Comparison of ENCODE assay signal across 17 mouse cellular contexts in the genomic region with DNA sequence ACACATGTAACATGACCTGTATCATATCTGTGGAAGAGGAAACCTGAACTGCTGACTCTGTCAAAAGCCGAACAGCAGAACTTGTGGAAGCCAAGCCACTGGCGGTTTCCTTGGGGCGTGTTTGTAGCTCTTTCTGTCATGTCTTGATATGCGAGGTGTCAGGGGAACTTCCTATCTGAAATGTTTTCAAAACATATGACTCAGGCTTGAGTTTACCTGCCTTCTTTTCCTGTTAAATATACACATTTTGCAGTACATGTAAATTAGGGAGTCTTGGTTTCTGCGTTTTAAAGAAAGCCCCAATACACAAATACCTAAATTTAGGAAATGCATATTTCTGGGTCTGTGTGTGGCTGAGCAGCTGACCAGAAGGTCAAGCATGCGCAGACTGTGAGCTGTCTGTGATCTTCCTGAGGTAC. TPM values are rescaled to one million over a fixed set of nuclear protein-coding genes. Genes with fewer than 3 reads are reported as not detected.
A peak's percentile ranks its signal among the peaks of the same experiment; 100 is the strongest.
DNase-seq lines count a peak whose midpoint lies in the region; ATAC-seq and TF ChIP-seq lines count a peak whose summit lies in the region.
"Had no signal": no experiment of that assay in that cellular context is flagged by ENCODE, and none has a peak within 500 bp of the region (broad histone marks: within the 10 kb centered on the region; RNA-seq: fewer than 3 reads in every experiment).

No protein-coding gene starts in this region.

- no peaks in the 10 kb centered on the region for H3K27me3 ChIP-seq in intestine, postnatal 0 days (replicated peaks; ENCODE audit: control insufficient read depth, insufficient read depth, low read length)
- H3K27me3 ChIP-seq: heart, embryonic 12.5 days; limb, embryonic 15.5 days had no signal

- ATAC-seq in hematopoietic stem cell, adult 5-6 weeks (replicated peaks in 1 of 2; ENCODE audit: insufficient read depth in 1 of 2, low FRiP score in 2 of 2, low TSS enrichment in 1 of 2, low read depth in 1 of 2, poor library complexity in 2 of 2, severe bottlenecking in 2 of 2): peak; percentile 67 to 79
- peak; percentile 62; the same call in 1 of the 2 replicates for ATAC-seq in neutrophil, adult 5-6 weeks (ENCODE audit: extremely low read depth, insufficient number of reproducible peaks, low FRiP score, poor library complexity, severe bottlenecking)
- ATAC-seq in intestine, postnatal 0 days: no peak
- ATAC-seq: forebrain, embryonic 16.5 days had no signal

- no peak overlapping the region for H3K9ac ChIP-seq in intestine, postnatal 0 days (ENCODE audit: low read depth, low read length)
- H3K9ac ChIP-seq: heart, embryonic 12.5 days; limb, embryonic 15.5 days; lung, embryonic 14.5 days had no signal

- H3K4me1 ChIP-seq in intestine, postnatal 0 days (replicated peaks; ENCODE audit: control insufficient read depth, insufficient read depth, low read length): no peaks in the 10 kb centered on the region
- H3K4me1 ChIP-seq: heart, embryonic 12.5 days; limb, embryonic 15.5 days; midbrain, embryonic 10.5 days had no signal

- no peak overlapping the region for H3K27ac ChIP-seq in intestine, postnatal 0 days (ENCODE audit: low read depth, low read length)
- H3K27ac ChIP-seq: limb, embryonic 15.5 days; midbrain, embryonic 10.5 days had no signal

- no peak for TF ChIP-seq CTCF in intestine, postnatal 0 days (IDR thresholded peaks at IDR 0.05; ENCODE audit: low read depth)

- peak; percentile 60 for DNase-seq in A20 (ENCODE audit: low read depth, low spot score)
- peak; percentile 83 for DNase-seq in CD4-positive, CD25-positive, alpha-beta regulatory T cell, adult 2 months (ENCODE audit: low read depth, low spot score)
- no peak for DNase-seq in adrenal gland, postnatal 36 days
- no peak for DNase-seq in adrenal gland, adult (ENCODE audit: inconsistent age in 2 of 2, low spot score in 1 of 2)
- DNase-seq: heart, postnatal 4 days; lung, embryonic 14.5 days had no signal

- H3K36me3 ChIP-seq in intestine, postnatal 0 days (ENCODE audit: control insufficient read depth, insufficient read depth): no peaks in the 10 kb centered on the region
- H3K36me3 ChIP-seq: G1E; heart, embryonic 12.5 days; limb, embryonic 15.5 days; midbrain, embryonic 10.5 days had no signal

- H3K9me3 ChIP-seq in intestine, postnatal 0 days (ENCODE audit: control insufficient read depth): no peaks in the 10 kb centered on the region
- H3K9me3 ChIP-seq: G1E; heart, embryonic 12.5 days; limb, embryonic 15.5 days; midbrain, embryonic 10.5 days had no signal

- whole genome bisulfite sequencing in intestine, postnatal 0 days: 69% methylated on average over 6 of the region's 6 CpGs

- H3K4me3 ChIP-seq in intestine, postnatal 0 days (ENCODE audit: low read depth, low read length): no peak overlapping the region
- H3K4me3 ChIP-seq: heart, embryonic 12.5 days; limb, embryonic 15.5 days; midbrain, embryonic 10.5 days had no signal

- H3K4me2 ChIP-seq in intestine, postnatal 0 days (replicated peaks; ENCODE audit: low read depth): no peak overlapping the region
- H3K4me2 ChIP-seq: heart, embryonic 12.5 days; limb, embryonic 15.5 days; lung, embryonic 14.5 days had no signal

RNA-seq across cellular contexts. Expression of a gene that starts 14.2 kb away (rescaled TPM):
- total RNA-seq in hematopoietic stem cell, adult 5-6 weeks (2017): 13.3 and 17.0 TPM in 2 replicates
- total RNA-seq in neutrophil, adult 5-6 weeks (2017): 15.3 and 18.0 TPM in 2 replicates
- 4.4 and 6.4 TPM in 2 replicates for polyA plus RNA-seq in intestine, postnatal 0 days (2015; fragmentation: Nextera tagmentation; extraction: Ambion mirVana)
- under 1 TPM in 1 of 2 experiments, not detected in 1; 0.46 TPM for total RNA-seq in adrenal gland, postnatal 36 days (2021)
- total RNA-seq: left cerebral cortex, adult 8-10 months had no signal
- polyA plus RNA-seq: forebrain, embryonic 16.5 days; G1E; heart, embryonic 12.5 days; midbrain, embryonic 10.5 days; neural tube, embryonic 11.5 days had no signal

RNA-seq across cellular contexts. Expression of a gene that starts 35.6 kb away (rescaled TPM):
- total RNA-seq in hematopoietic stem cell, adult 5-6 weeks (2017): 40.3 and 72.9 TPM in 2 replicates
- total RNA-seq in neutrophil, adult 5-6 weeks (2017): 144 and 170 TPM in 2 replicates
- 0.39 and 0.48 TPM in 2 replicates for polyA plus RNA-seq in intestine, postnatal 0 days (2015; fragmentation: Nextera tagmentation; extraction: Ambion mirVana)
- total RNA-seq in adrenal gland, postnatal 36 days (2021): under 1 TPM in 1 of 2 experiments, not detected in 1; 0.20 TPM
- total RNA-seq: gastrocnemius, adult 8-10 months had no signal
- polyA plus RNA-seq: G1E had no signal

RNA-seq across cellular contexts. Expression of a gene that starts 50.1 kb away (rescaled TPM):
- 6.5 and 17.5 TPM in 2 replicates for total RNA-seq in hematopoietic stem cell, adult 5-6 weeks (2017)
- total RNA-seq in neutrophil, adult 5-6 weeks (2017): 3.6 and 4.1 TPM in 2 replicates
- polyA plus RNA-seq in intestine, postnatal 0 days (2015; fragmentation: Nextera tagmentation; extraction: Ambion mirVana): 8.6 and 10.2 TPM in 2 replicates
- under 1 TPM; 0.26 to 0.83 TPM for total RNA-seq in adrenal gland, postnatal 36 days (2021)
- polyA plus RNA-seq: midbrain, embryonic 10.5 days had no signal

Comparison
In these comparisons a context has a peak if more than half of its experiments do, and no peak if none do; other contexts are left out.
1. DNase-seq: peak in A20 (single experiment) and CD4-positive, CD25-positive, alpha-beta regulatory T cell, adult 2 months (single experiment); none in adrenal gland, postnatal 36 days (0 of 2) and adrenal gland, adult (0 of 2).
2. RNA of a gene that starts 35.6 kb away (total RNA-seq): 144 to 170 TPM in neutrophil, adult 5-6 weeks and 40.3 to 72.9 TPM in hematopoietic stem cell, adult 5-6 weeks; 0.20 TPM in adrenal gland, postnatal 36 days; every median in the first group is over 10 times any median in the second.